Mouse (Mus musculus) right cerebral cortex, postnatal 4 days (tissue): ENCODE results near the gene Tmem45b.
A peak's percentile ranks its signal among the peaks of the same experiment; 100 is the strongest.

ENCODE experiments used
- DNase-seq: peaks from one replicate; pipeline ENCODE4 v3.0.0-alpha.2; 2022

Tmem45b gene

DNA sequence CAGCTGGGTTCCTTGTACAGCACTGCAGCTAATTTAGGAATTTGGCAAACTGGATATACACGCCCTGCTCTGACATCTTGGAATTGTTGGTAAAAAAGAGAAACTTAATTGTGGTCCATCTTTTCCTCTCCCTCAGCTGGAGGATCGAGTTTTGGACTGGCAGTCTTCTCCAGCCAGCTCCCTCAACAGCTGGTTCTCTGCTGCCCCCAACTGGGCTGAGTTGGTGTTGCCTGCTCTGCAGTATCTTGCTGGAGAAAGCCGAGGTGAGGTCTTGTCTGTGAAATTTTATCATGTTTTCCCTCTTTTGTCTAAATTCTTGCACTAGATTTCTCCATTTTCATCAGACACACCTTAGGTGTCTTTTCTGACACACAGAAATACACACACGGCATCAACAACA, 63.8 kb downstream of the Tmem45b start:
- peak; percentile 88 for DNase-seq

GRCm38 (mm10) chr9:31387206-31387605, 77.1 kb downstream of the Tmem45b start:
- no peak for DNase-seq

GRCm38 (mm10) chr9:31386368-31387180, 77.7 kb downstream of the Tmem45b start:
- no peak for DNase-seq

- DNase-seq: peak; percentile 93
These were observed 78.3 kb downstream of the Tmem45b start, which contains the start of gene Nfrkb for GRCm38 (mm10) chr9:31385947-31386354. Nfrkb (plus strand) TSS chr9:31386192.

DNA sequence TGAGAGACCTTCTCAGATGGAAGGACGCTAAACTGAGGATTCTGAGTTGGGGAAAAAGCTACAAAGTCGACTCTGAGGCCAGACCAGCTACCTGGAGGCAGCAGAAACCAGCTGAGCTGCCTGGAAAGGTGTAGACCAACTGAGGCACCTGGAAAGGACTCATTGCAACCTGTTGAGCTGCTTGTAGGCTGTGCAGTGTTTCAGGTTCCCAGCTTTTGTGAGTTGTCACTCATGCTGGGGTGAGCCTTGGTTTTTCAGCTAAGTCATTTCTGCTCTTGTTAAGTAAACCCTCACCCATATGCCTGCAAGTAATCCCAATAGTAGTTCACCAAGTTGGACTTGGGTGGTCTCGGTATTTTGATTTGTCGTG, 78.8 kb downstream of the Tmem45b start:
- no peak for DNase-seq

DNA sequence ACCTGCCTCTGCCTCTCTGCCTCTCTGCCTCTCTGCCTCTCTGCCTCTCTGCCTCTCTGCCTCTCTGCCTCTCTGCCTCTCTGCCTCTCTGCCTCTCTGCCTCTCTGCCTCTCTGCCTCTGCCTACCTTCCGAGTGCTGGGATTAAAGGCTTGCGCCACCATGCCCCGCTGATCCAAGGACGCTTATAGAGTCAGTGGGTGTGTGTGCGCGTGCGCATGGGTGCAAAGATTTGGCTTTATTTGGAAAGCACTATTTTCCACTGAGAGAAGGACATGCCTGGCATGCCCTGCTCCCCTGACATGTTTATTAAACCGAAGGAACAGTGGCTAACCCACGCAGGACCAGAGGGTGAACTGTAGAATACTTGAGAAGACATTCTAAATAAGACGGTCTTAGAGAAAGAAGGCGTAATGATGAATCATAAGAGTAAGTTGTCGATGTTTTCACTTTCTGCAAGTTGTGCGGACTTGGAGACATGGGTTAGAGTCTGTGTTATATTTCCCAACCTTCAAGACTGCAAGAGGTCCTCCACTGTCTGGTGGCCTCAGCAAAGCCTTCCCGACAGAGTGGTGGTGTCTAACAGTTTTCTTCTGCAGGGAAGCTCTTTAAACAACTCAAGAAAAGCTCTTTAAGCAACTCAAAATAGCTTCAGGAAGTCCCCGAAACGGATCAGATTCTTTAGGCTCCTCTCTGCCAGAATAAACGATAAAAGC, 79.3 kb downstream of the Tmem45b start:
- no peak for DNase-seq

DNA sequence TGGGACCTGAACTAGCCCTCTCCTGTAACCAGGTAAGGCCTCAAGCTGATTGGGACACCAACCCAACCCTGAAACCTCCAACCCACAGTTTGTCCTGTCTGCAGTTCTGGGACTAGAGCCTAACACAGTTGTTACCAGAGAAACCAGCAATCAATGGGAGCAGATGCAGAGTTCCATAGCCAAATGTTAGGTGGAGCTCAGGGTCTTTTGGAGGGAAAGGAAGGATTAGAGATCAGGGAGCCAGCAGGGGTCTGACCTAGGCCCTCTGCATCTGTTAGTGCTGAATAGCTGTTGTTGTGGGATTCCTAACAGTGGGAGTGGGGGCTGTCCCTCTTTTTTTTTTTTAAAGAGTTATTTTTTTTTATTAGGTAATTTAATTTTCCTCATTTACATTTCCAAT, 87.6 kb downstream of the Tmem45b start:
- DNase-seq: no peak
